Mouse (Mus musculus): ENCODE results near the gene Gm20388. TPM values are rescaled to one million over a fixed set of nuclear protein-coding genes. Genes with fewer than 3 reads are reported as not detected.

Gm20388 gene
- polyA plus RNA-seq, 1 experiment from 2014 or later, result not detected

DNA sequence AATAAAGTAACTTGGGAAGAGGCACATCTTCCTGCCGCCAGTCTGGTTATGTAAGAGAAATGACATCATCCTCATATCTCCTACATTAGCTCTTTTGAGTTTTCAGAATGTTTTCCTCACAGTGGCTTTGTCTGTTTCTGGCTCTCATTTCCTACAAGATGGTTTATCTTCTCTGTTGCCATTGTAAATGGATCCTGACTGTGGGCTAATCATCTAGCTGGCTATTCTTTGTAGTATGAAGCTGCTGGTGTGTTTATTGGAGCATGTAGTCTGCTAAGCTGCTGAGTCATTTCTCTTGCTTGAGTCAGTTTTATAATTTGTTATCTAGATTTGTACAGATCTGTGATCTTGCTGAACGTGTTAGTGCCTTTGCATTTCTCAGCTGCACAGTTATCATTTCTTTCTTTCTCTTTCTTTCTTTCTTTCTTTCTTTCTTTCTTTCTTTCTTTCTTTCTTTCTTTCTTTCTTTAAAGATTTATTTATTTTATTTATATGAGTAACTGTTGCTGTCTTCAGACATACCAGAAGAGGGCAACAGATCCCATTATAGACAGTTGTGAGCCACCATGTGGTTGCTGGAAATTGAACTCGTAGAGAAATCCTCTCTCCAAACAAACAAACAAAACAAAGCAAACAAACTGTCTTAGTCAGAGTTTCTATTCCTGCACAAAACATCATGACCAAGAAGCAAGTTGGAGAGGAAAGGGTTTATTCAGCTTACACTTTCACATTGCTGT is 3723.9 kb downstream of the Gm20388 start:
- peak; percentile 26; the same call in 1 of the 2 replicates for ATAC-seq

DNA sequence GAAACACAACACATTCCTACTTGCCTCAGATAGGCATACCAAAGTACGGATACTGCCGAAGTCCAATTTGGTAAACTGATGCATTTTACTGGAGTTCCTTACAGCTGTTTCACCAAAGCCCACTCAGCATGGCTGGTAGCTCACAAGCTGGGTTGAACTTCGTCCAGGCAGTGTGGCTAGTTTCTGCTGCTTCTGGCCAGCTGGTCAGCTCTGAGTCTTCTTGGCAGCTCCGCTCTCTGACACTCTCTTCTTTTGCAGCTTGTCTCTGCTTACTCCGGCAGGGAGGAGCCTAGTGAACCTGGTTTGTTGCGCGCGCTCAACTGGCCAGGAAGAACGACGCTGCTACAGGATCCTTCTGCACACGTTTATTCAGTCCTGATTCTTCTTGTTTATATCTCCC is 3725.0 kb downstream of the Gm20388 start:
- WGBS, result 77% methylated on average over 11 of the region's 11 CpGs
- Histone ChIP-seq H3K4me2 (replicated peaks; ENCODE audit: low read depth) (no peak overlapping the region), H3K9ac (ENCODE audit: low read depth, low read length) (no peak overlapping the region), H3K9me3 (ENCODE audit: control insufficient read depth) (no peaks in the 10 kb centered on the region), H3K36me3 (ENCODE audit: control insufficient read depth, insufficient read depth) (no peaks in the 10 kb centered on the region), H3K27ac (ENCODE audit: low read depth, low read length) (no peak overlapping the region), H3K4me3 (ENCODE audit: low read depth, low read length) (no peak overlapping the region), H3K4me1 (replicated peaks; ENCODE audit: control insufficient read depth, insufficient read depth, low read length) (0 out of 2 replicates have a peak, but pooled peaks cover 2% of the 10 kb centered on the region), H3K27me3 (replicated peaks; ENCODE audit: control insufficient read depth, insufficient read depth, low read length) (no peaks in the 10 kb centered on the region)
- ATAC-seq, result no peak
- TF ChIP-seq CTCF (IDR thresholded peaks at IDR 0.05; ENCODE audit: low read depth), result no peak

More for the DNA sequence above, 3723.9 kb downstream of the Gm20388 start:
- H3K4me2 ChIP-seq (replicated peaks; ENCODE audit: low read depth), result no peak overlapping the region
- no peak overlapping the region for H3K9ac ChIP-seq (ENCODE audit: low read depth, low read length)
- TF ChIP-seq CTCF (IDR thresholded peaks at IDR 0.05; ENCODE audit: low read depth), result peak; percentile 50
- no peaks in the 10 kb centered on the region for H3K27me3 ChIP-seq (replicated peaks; ENCODE audit: control insufficient read depth, insufficient read depth, low read length)
- H3K4me3 ChIP-seq (ENCODE audit: low read depth, low read length), result no peak overlapping the region
- 5% methylated on average over 3 of the region's 3 CpGs for WGBS
- 0 out of 2 replicates have a peak, but pooled peaks cover 2% of the 10 kb centered on the region for H3K4me1 ChIP-seq (replicated peaks; ENCODE audit: control insufficient read depth, insufficient read depth, low read length)
- peak overlapping the region; percentile 50; the same call in 1 of the 2 replicates for H3K27ac ChIP-seq (ENCODE audit: low read depth, low read length)
- H3K36me3 ChIP-seq (ENCODE audit: control insufficient read depth, insufficient read depth), result no peaks in the 10 kb centered on the region
- H3K9me3 ChIP-seq (ENCODE audit: control insufficient read depth), result no peaks in the 10 kb centered on the region

DNA sequence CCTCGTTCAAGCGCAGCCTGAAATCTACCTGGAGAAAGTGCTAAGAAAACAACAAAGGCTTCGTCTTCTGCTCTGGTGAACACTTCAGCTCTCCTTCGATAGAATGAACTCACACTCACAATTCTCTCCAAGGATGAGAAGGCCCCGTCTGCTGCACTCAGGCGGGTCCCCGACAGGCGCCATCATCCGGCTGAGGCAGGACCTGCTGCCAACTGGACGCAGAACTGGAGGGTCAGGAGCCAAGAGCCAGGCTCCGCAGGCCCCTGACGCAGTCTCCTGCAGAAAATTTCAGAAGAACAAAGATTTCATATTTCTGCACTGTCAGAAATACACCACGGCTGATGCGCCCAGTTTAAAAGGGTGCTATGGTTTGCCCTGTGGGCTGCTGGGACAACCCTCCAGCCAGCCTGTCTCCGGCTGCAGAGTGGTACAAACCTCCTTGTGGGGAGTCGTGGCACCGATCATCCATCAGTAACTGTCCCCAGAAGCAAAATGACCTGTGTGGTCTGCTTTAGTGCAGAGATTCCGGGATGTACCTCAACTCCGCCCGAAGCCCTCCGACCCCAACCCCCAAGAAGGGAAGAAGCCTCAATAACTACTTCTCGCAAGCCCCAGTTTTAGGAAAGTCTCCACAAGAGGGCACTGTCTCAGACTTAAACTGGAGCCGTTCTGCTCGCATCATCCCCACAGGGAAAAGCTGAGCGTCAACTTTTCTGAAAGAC is 3732.8 kb downstream of the Gm20388 start:
- H3K27me3 ChIP-seq (replicated peaks; ENCODE audit: control insufficient read depth, insufficient read depth, low read length), result no peaks in the 10 kb centered on the region
- no peak overlapping the region for H3K4me3 ChIP-seq (ENCODE audit: low read depth, low read length)
- H3K36me3 ChIP-seq (ENCODE audit: control insufficient read depth, insufficient read depth), result no peaks in the 10 kb centered on the region
- ATAC-seq, result no peak
- H3K4me2 ChIP-seq (replicated peaks; ENCODE audit: low read depth), result peak overlapping the region; percentile 39
- no peaks in the 10 kb centered on the region; the same call in 1 of the 2 replicates for H3K4me1 ChIP-seq (replicated peaks; ENCODE audit: control insufficient read depth, insufficient read depth, low read length)
- peak; percentile 81 for TF ChIP-seq CTCF (IDR thresholded peaks at IDR 0.05; ENCODE audit: low read depth)
- H3K9me3 ChIP-seq (ENCODE audit: control insufficient read depth), result no peaks in the 10 kb centered on the region
- no peak overlapping the region for H3K27ac ChIP-seq (ENCODE audit: low read depth, low read length)
- 28% methylated on average over 25 of the region's 25 CpGs for WGBS
- H3K9ac ChIP-seq (ENCODE audit: low read depth, low read length), result no peak overlapping the region

DNA sequence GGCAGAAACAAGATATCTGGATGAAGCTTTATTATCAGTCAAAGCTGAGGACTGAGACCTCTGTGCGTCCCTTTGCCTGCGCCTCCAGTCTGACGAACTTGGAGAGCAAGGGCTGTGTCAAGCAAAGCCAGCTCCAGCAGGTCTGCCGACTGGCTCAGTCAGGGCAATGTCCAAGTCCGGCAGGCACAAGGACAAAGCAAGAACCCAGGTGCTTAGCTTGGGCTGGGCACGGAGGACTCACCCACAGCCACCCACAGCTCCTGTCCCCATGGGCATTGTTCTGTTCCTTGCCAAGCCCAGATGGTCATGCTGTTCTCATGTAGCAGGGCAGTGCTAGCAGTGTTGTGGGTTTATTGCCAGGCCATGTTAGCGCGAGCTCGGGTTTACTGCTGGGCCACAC is 3734.6 kb downstream of the Gm20388 start:
- Histone ChIP-seq H3K27me3 (replicated peaks; ENCODE audit: control insufficient read depth, insufficient read depth, low read length) (no peaks in the 10 kb centered on the region), H3K4me2 (replicated peaks; ENCODE audit: low read depth) (peak overlapping the region; percentile 21; the same call in 1 of the 2 replicates), H3K9me3 (ENCODE audit: control insufficient read depth) (no peaks in the 10 kb centered on the region), H3K9ac (ENCODE audit: low read depth, low read length) (peak overlapping the region; percentile 34; the same call in 1 of the 2 replicates), H3K4me1 (replicated peaks; ENCODE audit: control insufficient read depth, insufficient read depth, low read length) (no peaks in the 10 kb centered on the region; the same call in 1 of the 2 replicates), H3K36me3 (ENCODE audit: control insufficient read depth, insufficient read depth) (no peaks in the 10 kb centered on the region), H3K27ac (ENCODE audit: low read depth, low read length) (peak overlapping the region; percentile 88), H3K4me3 (ENCODE audit: low read depth, low read length) (no peak overlapping the region)
- ATAC-seq, result peak; percentile 83
- no peak for TF ChIP-seq CTCF (IDR thresholded peaks at IDR 0.05; ENCODE audit: low read depth)
- 32% methylated on average over 9 of the region's 9 CpGs for WGBS

DNA sequence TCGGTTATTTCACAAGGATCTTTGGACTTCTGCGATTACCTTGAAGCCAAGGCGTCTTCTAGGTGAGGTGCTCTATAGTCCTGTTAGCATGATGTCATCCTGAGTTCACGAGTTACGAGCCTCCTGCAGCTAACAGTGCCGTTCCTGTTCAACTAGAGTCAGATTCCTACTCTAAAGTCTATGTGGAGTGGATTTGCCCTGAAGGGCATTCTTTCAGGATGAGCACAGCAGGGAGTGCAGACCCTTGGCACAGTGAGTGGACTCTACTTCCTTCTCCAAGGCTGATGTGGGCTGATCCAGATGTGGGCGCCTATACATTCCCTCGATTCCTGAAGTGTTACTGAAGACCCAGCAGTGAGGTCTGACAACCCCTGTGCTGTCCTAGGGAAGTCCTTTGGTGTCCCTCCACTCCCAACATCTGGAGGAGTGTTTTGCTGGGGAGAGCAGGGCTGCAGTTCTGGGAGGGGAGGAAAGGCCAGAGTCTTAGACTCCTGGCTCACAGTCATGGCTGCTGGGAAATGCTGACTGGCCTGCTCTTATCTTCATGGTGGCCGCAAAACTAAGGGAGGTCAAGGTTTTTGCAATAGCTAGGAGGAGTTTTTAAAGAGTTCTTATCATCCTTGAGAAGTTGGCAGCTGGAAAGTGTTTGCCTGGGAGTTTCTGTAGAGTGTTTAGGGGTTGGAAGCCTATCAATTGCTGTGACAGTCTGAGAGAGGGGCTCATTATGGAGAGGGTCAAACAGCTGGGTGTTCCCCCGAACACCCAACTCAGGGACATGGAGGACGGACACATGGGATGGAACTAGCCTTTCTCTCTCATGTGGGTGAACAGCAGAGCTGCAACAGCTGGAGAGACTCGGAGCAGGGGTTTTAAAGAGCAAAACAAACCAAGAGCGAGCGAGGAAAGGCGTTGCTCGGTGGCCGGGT is 3737.9 kb downstream of the Gm20388 start:
- H3K4me2 ChIP-seq (replicated peaks; ENCODE audit: low read depth), result peak overlapping the region; percentile 45
- no peaks in the 10 kb centered on the region for H3K9me3 ChIP-seq (ENCODE audit: control insufficient read depth)
- no peak for TF ChIP-seq CTCF (IDR thresholded peaks at IDR 0.05; ENCODE audit: low read depth)
- 39% methylated on average over 17 of the region's 17 CpGs for WGBS
- ATAC-seq, result peak; percentile 76
- H3K27ac ChIP-seq (ENCODE audit: low read depth, low read length), result peak overlapping the region; percentile 96
- no peaks in the 10 kb centered on the region for H3K27me3 ChIP-seq (replicated peaks; ENCODE audit: control insufficient read depth, insufficient read depth, low read length)
- peak overlapping the region; percentile 35; the same call in 1 of the 2 replicates for H3K9ac ChIP-seq (ENCODE audit: low read depth, low read length)
- H3K4me3 ChIP-seq (ENCODE audit: low read depth, low read length), result no peak overlapping the region
- H3K4me1 ChIP-seq (replicated peaks; ENCODE audit: control insufficient read depth, insufficient read depth, low read length), result no peaks in the 10 kb centered on the region; the same call in 1 of the 2 replicates
- H3K36me3 ChIP-seq (ENCODE audit: control insufficient read depth, insufficient read depth), result no peaks in the 10 kb centered on the region
